Mouse (Mus musculus): ENCODE measurements around the gene Klf6. TPM values are rescaled to one million over a fixed set of nuclear protein-coding genes. Genes with fewer than 3 reads are reported as not detected.

Gene Klf6
- polyA plus RNA-seq, 1 experiment from 2014 or later = 59.6 TPM

DNA sequence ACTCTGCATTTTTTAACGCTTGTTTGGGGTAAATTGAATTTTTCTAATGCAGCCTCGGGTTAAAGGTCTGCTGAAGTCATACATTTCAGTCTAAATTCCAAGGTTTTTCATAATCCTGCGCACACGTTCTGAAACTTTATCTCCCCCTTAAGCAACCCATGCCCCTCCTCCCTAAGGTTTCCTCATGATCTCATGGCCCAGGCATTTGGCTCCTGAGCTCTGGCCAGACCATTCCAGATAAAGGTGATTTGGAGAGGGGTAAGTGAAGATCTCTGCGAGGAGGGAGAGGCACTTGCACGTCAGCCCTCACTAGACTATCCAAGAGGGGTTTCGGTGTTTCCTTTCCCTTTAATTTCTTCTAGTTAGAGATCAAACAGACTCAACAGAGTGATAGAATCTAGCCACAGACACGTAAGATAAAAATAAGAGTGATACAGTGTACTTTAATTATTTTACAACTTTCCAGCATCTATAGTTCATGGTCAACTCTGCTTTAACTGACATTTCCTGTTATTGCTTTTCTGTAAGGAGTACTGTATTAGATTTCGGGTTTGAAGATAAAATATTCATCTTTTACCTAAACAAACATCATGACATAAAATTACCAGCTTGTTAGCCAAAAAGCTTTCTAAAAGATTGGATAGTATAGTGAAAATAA is 35.0 kb upstream of the Klf6 start:
- 16% methylated on average over 9 of the region's 9 CpGs for WGBS
- Histone ChIP-seq H3K27me3 (ENCODE audit: insufficient read depth, low read length) (no peaks in the 10 kb centered on the region), H3K4me1 (ENCODE audit: insufficient read depth) (peaks cover 5% of the 10 kb centered on the region; the same call in 1 of the 2 replicates), H3K4me3 (ENCODE audit: low read depth, low read length) (no peak overlapping the region), H3K9ac (no peak overlapping the region), H3K4me2 (0 out of 2 replicates have a peak overlapping the region, but pooled peaks have one; percentile 25), H3K36me3 (ENCODE audit: insufficient read depth) (no peaks in the 10 kb centered on the region), H3K27ac (ENCODE audit: low read depth) (0 out of 2 replicates have a peak overlapping the region, but pooled peaks have one; percentile 46), H3K9me3 (ENCODE audit: low read depth, low read length) (no peaks in the 10 kb centered on the region)
- no peak for TF ChIP-seq CTCF (IDR thresholded peaks at IDR 0.05; ENCODE audit: low read depth)
- ATAC-seq (ENCODE audit: insufficient read depth) = peak; percentile 75; the same call in 1 of the 2 replicates
- DNase-seq = peak; percentile 69

DNA sequence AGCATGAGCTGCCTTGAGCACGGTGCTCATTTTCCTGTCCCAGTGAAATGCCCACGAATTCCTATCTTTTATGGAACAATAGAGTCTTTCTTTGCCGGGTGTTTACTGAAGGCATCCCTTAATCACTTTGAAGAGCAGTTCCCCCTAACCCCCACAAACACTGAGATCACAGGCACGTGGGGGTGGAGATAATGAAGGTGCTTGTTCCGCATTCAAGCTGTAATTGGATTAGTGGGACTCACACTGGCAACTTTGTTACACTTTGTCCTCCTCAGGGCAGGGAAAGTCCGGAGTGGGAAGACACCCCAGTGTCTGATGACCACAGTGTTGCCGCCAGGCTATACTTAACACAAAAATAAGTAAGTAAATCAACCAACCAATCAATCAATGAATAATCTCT is 29.3 kb upstream of the Klf6 start:
- no peak overlapping the region for H3K9ac ChIP-seq
- TF ChIP-seq CTCF (IDR thresholded peaks at IDR 0.05; ENCODE audit: low read depth) = no peak
- H3K9me3 ChIP-seq (ENCODE audit: low read depth, low read length) = no peaks in the 10 kb centered on the region
- H3K4me3 ChIP-seq (ENCODE audit: low read depth, low read length) = no peak overlapping the region
- DNase-seq (no peak), ATAC-seq (ENCODE audit: insufficient read depth) (no peak)
- no peaks in the 10 kb centered on the region for H3K4me1 ChIP-seq (ENCODE audit: insufficient read depth)
- H3K27me3 ChIP-seq (ENCODE audit: insufficient read depth, low read length) = no peaks in the 10 kb centered on the region
- WGBS = 18% methylated on average over 7 of the region's 7 CpGs
- no peaks in the 10 kb centered on the region for H3K36me3 ChIP-seq (ENCODE audit: insufficient read depth)
- no peak overlapping the region for H3K4me2 ChIP-seq
- H3K27ac ChIP-seq (ENCODE audit: low read depth) = no peak overlapping the region

DNA sequence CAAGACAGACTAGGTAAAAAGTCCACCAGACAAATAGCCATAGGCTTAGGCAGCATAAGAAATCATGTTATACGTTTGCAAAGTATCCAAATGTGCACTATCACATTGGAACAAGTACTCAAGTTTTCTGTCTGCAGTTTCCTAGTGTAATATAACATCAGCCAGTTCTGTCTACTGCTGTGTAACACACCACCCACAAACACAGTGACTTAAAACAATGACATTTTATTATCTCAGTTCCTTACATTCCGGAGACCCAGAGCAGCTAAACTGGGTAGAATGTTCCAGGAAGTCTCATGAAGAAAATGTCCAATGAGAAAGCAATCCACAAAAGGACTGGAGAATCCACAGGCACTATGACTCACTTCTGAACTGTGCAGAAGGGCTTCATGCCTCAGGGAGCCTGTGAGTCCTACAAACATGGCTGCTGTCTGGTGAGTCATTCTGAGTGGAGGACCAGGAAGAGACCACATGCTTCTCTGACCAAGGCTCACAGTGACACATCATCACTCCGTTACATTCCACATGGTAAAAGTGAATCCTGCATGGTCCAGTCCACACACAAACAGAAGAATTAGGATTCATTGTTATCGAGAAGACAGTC is 24.0 kb upstream of the Klf6 start:
- 81% methylated on average over 4 of the region's 4 CpGs for WGBS
- ATAC-seq (ENCODE audit: insufficient read depth) (no peak), DNase-seq (no peak)
- Histone ChIP-seq H3K36me3 (ENCODE audit: insufficient read depth) (no peaks in the 10 kb centered on the region), H3K4me2 (no peak overlapping the region), H3K9ac (no peak overlapping the region), H3K9me3 (ENCODE audit: low read depth, low read length) (no peaks in the 10 kb centered on the region), H3K4me3 (ENCODE audit: low read depth, low read length) (no peak overlapping the region), H3K4me1 (ENCODE audit: insufficient read depth) (no peaks in the 10 kb centered on the region), H3K27me3 (ENCODE audit: insufficient read depth, low read length) (no peaks in the 10 kb centered on the region), H3K27ac (ENCODE audit: low read depth) (no peak overlapping the region)
- TF ChIP-seq CTCF (IDR thresholded peaks at IDR 0.05; ENCODE audit: low read depth) = no peak

DNA sequence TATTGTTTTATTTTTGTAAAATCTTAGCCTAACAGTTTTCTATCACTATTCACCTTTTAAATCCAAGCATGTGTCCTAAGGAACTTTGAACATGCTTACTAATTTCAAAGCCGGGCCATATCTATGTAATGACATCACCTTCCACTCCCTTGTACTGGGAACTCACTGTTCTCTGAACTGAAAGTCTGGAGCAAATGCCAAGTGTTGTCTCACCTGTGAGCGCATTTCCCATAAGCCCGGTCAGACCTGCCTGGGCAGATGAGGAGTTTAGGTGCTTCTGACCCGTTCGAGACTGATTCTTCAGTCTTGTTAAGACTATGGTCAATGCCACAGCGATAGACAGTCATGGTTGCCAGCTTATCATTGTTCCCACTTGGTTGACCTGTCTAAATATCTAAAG is 19.9 kb upstream of the Klf6 start:
- 0 out of 2 replicates have a peak, but pooled peaks cover 3% of the 10 kb centered on the region for H3K4me1 ChIP-seq (ENCODE audit: insufficient read depth)
- no peak for TF ChIP-seq CTCF (IDR thresholded peaks at IDR 0.05; ENCODE audit: low read depth)
- WGBS = 66% methylated on average over 6 of the region's 6 CpGs
- H3K4me3 ChIP-seq (ENCODE audit: low read depth, low read length) = no peak overlapping the region
- DNase-seq (peak; percentile 51), ATAC-seq (ENCODE audit: insufficient read depth) (peak; percentile 62; the same call in 1 of the 2 replicates)
- H3K27me3 ChIP-seq (ENCODE audit: insufficient read depth, low read length) = no peaks in the 10 kb centered on the region
- no peaks in the 10 kb centered on the region for H3K9me3 ChIP-seq (ENCODE audit: low read depth, low read length)
- H3K36me3 ChIP-seq (ENCODE audit: insufficient read depth) = no peaks in the 10 kb centered on the region
- no peak overlapping the region for H3K27ac ChIP-seq (ENCODE audit: low read depth)
- no peak overlapping the region for H3K4me2 ChIP-seq
- no peak overlapping the region for H3K9ac ChIP-seq

DNA sequence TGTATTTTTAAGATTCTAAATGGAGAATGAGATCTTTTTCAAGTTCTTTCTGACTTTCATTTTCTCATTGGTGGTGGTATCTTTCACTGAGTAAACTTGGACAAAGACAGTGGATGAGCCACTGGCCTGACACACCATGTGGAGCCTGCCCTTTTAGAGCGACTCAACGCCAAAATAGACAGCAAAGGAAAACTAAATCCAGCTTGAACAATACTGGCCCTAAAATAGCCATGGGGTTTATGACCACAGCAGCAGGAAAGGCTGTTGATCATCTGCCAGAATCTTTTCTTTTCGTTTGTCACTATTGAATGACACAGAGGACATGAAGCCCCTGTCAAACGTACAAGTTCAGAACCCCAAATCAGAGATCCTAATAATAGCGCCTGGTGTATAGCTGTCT is 18.4 kb upstream of the Klf6 start:
- WGBS = 77% methylated on average over 5 of the region's 5 CpGs
- Histone ChIP-seq H3K4me1 (ENCODE audit: insufficient read depth) (0 out of 2 replicates have a peak, but pooled peaks cover 3% of the 10 kb centered on the region), H3K27me3 (ENCODE audit: insufficient read depth, low read length) (no peaks in the 10 kb centered on the region), H3K4me3 (ENCODE audit: low read depth, low read length) (no peak overlapping the region), H3K9me3 (ENCODE audit: low read depth, low read length) (no peaks in the 10 kb centered on the region), H3K27ac (ENCODE audit: low read depth) (no peak overlapping the region), H3K9ac (no peak overlapping the region), H3K36me3 (ENCODE audit: insufficient read depth) (no peaks in the 10 kb centered on the region), H3K4me2 (no peak overlapping the region)
- DNase-seq = no peak
- no peak for TF ChIP-seq CTCF (IDR thresholded peaks at IDR 0.05; ENCODE audit: low read depth)
- no peak for ATAC-seq (ENCODE audit: insufficient read depth)

DNA sequence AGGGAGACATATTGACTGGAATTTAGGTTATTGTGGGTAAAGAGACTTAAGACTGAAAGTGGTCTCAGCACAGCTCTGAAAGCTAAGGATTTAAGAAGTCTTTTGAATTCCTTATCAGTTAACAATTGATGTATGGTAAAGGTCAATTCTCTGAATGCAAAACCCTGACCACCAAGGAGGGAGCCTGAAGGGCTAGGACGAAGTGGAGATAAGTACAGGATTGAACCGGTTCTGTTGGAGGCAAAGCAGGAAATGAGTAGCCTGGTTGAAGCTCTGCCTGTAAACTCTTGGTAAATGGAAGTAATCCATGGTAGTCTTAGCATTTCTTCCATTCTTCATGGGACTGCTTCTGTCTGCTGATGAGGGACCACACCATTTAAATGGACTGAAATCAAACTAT is 17.5 kb upstream of the Klf6 start:
- WGBS = 19% methylated on average over 2 of the region's 2 CpGs
- H3K9me3 ChIP-seq (ENCODE audit: low read depth, low read length) = no peaks in the 10 kb centered on the region
- no peaks in the 10 kb centered on the region for H3K27me3 ChIP-seq (ENCODE audit: insufficient read depth, low read length)
- no peak overlapping the region for H3K27ac ChIP-seq (ENCODE audit: low read depth)
- H3K9ac ChIP-seq = no peak overlapping the region
- no peak for TF ChIP-seq CTCF (IDR thresholded peaks at IDR 0.05; ENCODE audit: low read depth)
- H3K4me3 ChIP-seq (ENCODE audit: low read depth, low read length) = no peak overlapping the region
- H3K36me3 ChIP-seq (ENCODE audit: insufficient read depth) = no peaks in the 10 kb centered on the region
- DNase-seq (no peak), ATAC-seq (ENCODE audit: insufficient read depth) (no peak)
- 0 out of 2 replicates have a peak, but pooled peaks cover 3% of the 10 kb centered on the region for H3K4me1 ChIP-seq (ENCODE audit: insufficient read depth)
- H3K4me2 ChIP-seq = no peak overlapping the region

DNA sequence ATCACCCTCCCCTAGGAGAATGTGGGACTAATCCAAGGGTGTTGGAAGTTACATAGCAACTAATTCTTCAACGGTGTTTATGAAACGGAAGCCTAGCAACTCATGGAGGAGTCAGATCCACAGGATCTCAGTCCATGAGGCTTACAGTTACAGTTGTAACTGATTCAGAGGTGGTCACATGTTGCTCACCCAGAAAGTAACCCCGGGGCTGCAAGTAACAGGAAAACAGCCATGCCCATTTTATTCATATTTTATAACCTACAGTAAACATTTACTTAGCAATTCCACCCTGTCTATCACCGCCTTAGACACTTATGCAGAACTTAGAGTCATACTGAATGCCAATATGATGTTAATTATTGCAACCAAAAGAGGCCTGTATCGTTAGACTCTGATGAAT is 16.9 kb upstream of the Klf6 start:
- H3K4me2 ChIP-seq = no peak overlapping the region
- WGBS = 76% methylated on average over 5 of the region's 5 CpGs
- no peak for DNase-seq
- H3K27me3 ChIP-seq (ENCODE audit: insufficient read depth, low read length) = no peaks in the 10 kb centered on the region
- H3K9me3 ChIP-seq (ENCODE audit: low read depth, low read length) = no peaks in the 10 kb centered on the region
- no peak overlapping the region for H3K9ac ChIP-seq
- 0 out of 2 replicates have a peak, but pooled peaks cover 3% of the 10 kb centered on the region for H3K4me1 ChIP-seq (ENCODE audit: insufficient read depth)
- no peak overlapping the region for H3K4me3 ChIP-seq (ENCODE audit: low read depth, low read length)
- H3K36me3 ChIP-seq (ENCODE audit: insufficient read depth) = no peaks in the 10 kb centered on the region
- ATAC-seq (ENCODE audit: insufficient read depth) = no peak
- TF ChIP-seq CTCF (IDR thresholded peaks at IDR 0.05; ENCODE audit: low read depth) = no peak
- H3K27ac ChIP-seq (ENCODE audit: low read depth) = no peak overlapping the region

Data from lung, embryonic 14.5 days (tissue).